Comparison of ENCODE assay signal across 8 mouse cellular contexts in the genomic region with DNA sequence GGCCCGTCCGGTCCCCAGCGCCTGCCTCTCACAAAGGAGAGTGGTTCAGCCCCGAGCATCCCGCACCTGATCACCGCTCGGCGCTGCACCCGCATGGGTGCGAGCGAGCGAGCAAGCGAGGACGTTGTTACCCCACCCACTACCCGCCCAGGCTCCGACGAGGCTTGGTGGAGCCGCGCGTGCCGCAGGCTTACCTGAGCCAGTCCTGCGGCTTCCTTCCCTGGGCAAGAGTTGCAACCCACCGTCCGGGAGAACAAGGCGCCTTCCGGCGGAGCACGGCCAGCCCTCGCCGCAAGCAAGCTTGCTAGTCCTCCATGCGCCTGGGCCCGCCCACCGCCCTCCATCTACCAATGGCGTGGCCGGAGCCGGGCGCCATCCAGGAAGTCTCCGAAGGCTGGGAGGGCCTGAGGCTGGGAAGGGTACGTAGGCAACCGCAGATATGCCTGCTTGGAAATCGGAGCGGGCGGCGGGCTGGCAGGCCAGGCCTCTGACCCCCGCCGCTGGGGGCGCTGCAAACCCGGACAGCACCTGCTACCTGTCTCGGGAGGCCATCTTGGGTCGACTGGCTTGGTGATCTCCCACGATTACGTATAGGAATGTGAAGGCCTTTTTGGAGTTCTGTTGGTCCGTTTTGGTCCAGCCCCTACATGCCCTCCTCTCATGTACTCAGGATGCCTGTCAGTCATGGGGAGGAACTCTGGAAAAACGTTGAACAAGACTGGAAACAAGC. TPM values are rescaled to one million over a fixed set of nuclear protein-coding genes. Genes with fewer than 3 reads are reported as not detected.
DNase-seq lines count a peak whose midpoint lies in the region; ATAC-seq and TF ChIP-seq lines count a peak whose summit lies in the region.

Chd8 (minus strand) TSS at position 297 of the 730 bp plus-strand sequence.

- peak; percentile 81; the same call in 1 of the 2 replicates for TF ChIP-seq POLR2A in bone marrow macrophage, adult 2 months (IDR thresholded peaks at IDR 0.05; ENCODE audit: borderline replicate concordance, low read depth, low read length)
- TF ChIP-seq POLR2A in embryonic fibroblast, embryonic 13.5 days (IDR thresholded peaks at IDR 0.05; ENCODE audit: low read depth, low read length): peak; percentile 84

- peak within 1 kb of the TSS; percentile 93 for H3K4me3 ChIP-seq in bone marrow macrophage, adult 2 months (ENCODE audit: insufficient read depth, low read length)
- H3K4me3 ChIP-seq in embryonic fibroblast, embryonic 13.5 days (ENCODE audit: insufficient read depth, low read length): peak within 1 kb of the TSS; percentile 76
- H3K4me3 ChIP-seq in kidney, embryonic 15.5 days (replicated peaks): peak within 1 kb of the TSS; percentile 81

- H3K9me3 ChIP-seq in kidney, embryonic 15.5 days (replicated peaks): no peaks in the 10 kb centered on the region

- peak within 1 kb of the TSS; percentile 81 for H3K9ac ChIP-seq in kidney, embryonic 15.5 days

- ATAC-seq in kidney, embryonic 15.5 days (replicated peaks; ENCODE audit: low FRiP score): peak; percentile 100
- peak; percentile 100 for ATAC-seq in monocyte, adult 5-6 weeks (replicated peaks; ENCODE audit: insufficient number of reproducible peaks, low FRiP score, low TSS enrichment, poor library complexity, severe bottlenecking)

- peaks cover 16% of the 10 kb centered on the region for H3K36me3 ChIP-seq in kidney, embryonic 15.5 days

- peak; percentile 64 for TF ChIP-seq CTCF in bone marrow macrophage, adult 2 months (IDR thresholded peaks at IDR 0.05; ENCODE audit: low read depth, low read length)
- TF ChIP-seq CTCF in embryonic fibroblast, embryonic 13.5 days (IDR thresholded peaks at IDR 0.05; ENCODE audit: borderline replicate concordance, insufficient read depth, low read length): peak; percentile 45; the same call in 1 of the 2 replicates

- under 1% methylated on average over 54 of the region's 54 CpGs for WGBS in kidney, embryonic 15.5 days

- H3K27ac ChIP-seq in bone marrow macrophage, adult 2 months (ENCODE audit: insufficient read depth, low read depth, low read length): peak within 1 kb of the TSS; percentile 47
- peak within 1 kb of the TSS; percentile 72 for H3K27ac ChIP-seq in embryonic fibroblast, embryonic 13.5 days (ENCODE audit: insufficient read depth, low read length)
- peak within 1 kb of the TSS; percentile 97 for H3K27ac ChIP-seq in kidney, embryonic 15.5 days

- H3K27me3 ChIP-seq in kidney, embryonic 15.5 days: no peaks in the 10 kb centered on the region

- H3K4me1 ChIP-seq in bone marrow macrophage, adult 2 months (ENCODE audit: control insufficient read depth, insufficient read depth, low read length): peaks cover 19% of the 10 kb centered on the region
- H3K4me1 ChIP-seq in embryonic fibroblast, embryonic 13.5 days (ENCODE audit: control insufficient read depth, insufficient read depth, low read length): no peaks in the 10 kb centered on the region; the same call in 1 of the 2 replicates
- H3K4me1 ChIP-seq in kidney, embryonic 15.5 days: peaks cover 18% of the 10 kb centered on the region

- DNase-seq in A20 (ENCODE audit: low read depth, low spot score) (peak; percentile 98), liver (peak; percentile 99)
- peak; percentile 98 for DNase-seq in heart, adult 9 months (ENCODE audit: low spot score in 2 of 2)
- DNase-seq in spleen, postnatal 4 days (ENCODE audit: low spot score in 2 of 2): peak; percentile 99 to 100

- H3K4me2 ChIP-seq in kidney, embryonic 15.5 days: peak within 1 kb of the TSS; percentile 75

RNA-seq across cellular contexts. Expression of gene Chd8, which starts in this region (rescaled TPM):
- 82.6 and 83.6 TPM in 2 replicates for polyA plus RNA-seq in bone marrow macrophage, adult 2 months (2012; ENCODE audit: insufficient read depth, insufficient read length, missing spikeins)
- polyA plus RNA-seq in embryonic fibroblast, embryonic 13.5 days (2011; ENCODE audit: insufficient read length, low read depth, missing spikeins): 141 and 146 TPM in 2 replicates
- polyA plus RNA-seq in kidney, embryonic 15.5 days (2015; fragmentation: Nextera tagmentation; extraction: Ambion mirVana): 33.8 and 40.5 TPM in 2 replicates
- 105 to 153 TPM (median 127 TPM) in 3 replicates for total RNA-seq in monocyte, adult 5-6 weeks (2017)

Comparison
In these comparisons a context has a peak if more than half of its experiments do, and no peak if none do; other contexts are left out.
1. Peak in every context shown above with its lines: DNase-seq, ATAC-seq, H3K4me3 ChIP-seq and H3K27ac ChIP-seq.
2. H3K27ac ChIP-seq: peak in every context shown above with its lines; median percentile 97 in kidney, embryonic 15.5 days; 72 in embryonic fibroblast, embryonic 13.5 days; 47 in bone marrow macrophage, adult 2 months.